Mouse (Mus musculus): Measurements from ENCODE around the gene Evi2b. TPM values are rescaled to one million over a fixed set of nuclear protein-coding genes. Genes with fewer than 3 reads are reported as not detected.

The Evi2b gene
- total RNA-seq (2014; fragmentation: Nextera tagmentation) = 94.9 and 96.8 TPM in 2 replicates
- total RNA-seq (2017) = 32.1 and 38.5 TPM in 2 replicates

- ATAC-seq (replicated peaks; ENCODE audit: low FRiP score, low TSS enrichment, poor library complexity, severe bottlenecking) = peak; percentile 67
These were observed at the start of gene Evi2b for GRCm38 (mm10) chr11:79523560-79524309. Evi2b (minus strand) TSS chr11:79523762.

GRCm38 (mm10) chr11:79570319-79570718, 46.8 kb upstream of the Evi2b start:
- no peak for ATAC-seq (replicated peaks; ENCODE audit: low FRiP score, low TSS enrichment, poor library complexity, severe bottlenecking)

- ATAC-seq (replicated peaks; ENCODE audit: low FRiP score, low TSS enrichment, poor library complexity, severe bottlenecking) = no peak
These were observed 44.8 kb upstream of the Evi2b start for GRCm38 (mm10) chr11:79568197-79568911.

- ATAC-seq (replicated peaks; ENCODE audit: low FRiP score, low TSS enrichment, poor library complexity, severe bottlenecking) = no peak
These were observed 43.4 kb upstream of the Evi2b start for GRCm38 (mm10) chr11:79566947-79567346.

GRCm38 (mm10) chr11:79563493-79563892, 39.9 kb upstream of the Evi2b start:
- ATAC-seq (replicated peaks; ENCODE audit: low FRiP score, low TSS enrichment, poor library complexity, severe bottlenecking) = no peak

GRCm38 (mm10) chr11:79560536-79560935, 37.0 kb upstream of the Evi2b start:
- ATAC-seq (replicated peaks; ENCODE audit: low FRiP score, low TSS enrichment, poor library complexity, severe bottlenecking) = no peak

GRCm38 (mm10) chr11:79552622-79553021, 29.1 kb upstream of the Evi2b start:
- peak; percentile 80 for ATAC-seq (replicated peaks; ENCODE audit: low FRiP score, low TSS enrichment, poor library complexity, severe bottlenecking)

- ATAC-seq (replicated peaks; ENCODE audit: low FRiP score, low TSS enrichment, poor library complexity, severe bottlenecking) = no peak
These were observed 12.7 kb upstream of the Evi2b start for GRCm38 (mm10) chr11:79536293-79536692.

GRCm38 (mm10) chr11:79535554-79535953, 12.0 kb upstream of the Evi2b start:
- ATAC-seq (replicated peaks; ENCODE audit: low FRiP score, low TSS enrichment, poor library complexity, severe bottlenecking) = no peak

GRCm38 (mm10) chr11:79533950-79534690, 10.6 kb upstream of the Evi2b start:
- no peak for ATAC-seq (replicated peaks; ENCODE audit: low FRiP score, low TSS enrichment, poor library complexity, severe bottlenecking)

GRCm38 (mm10) chr11:79533311-79533710, 9.7 kb upstream of the Evi2b start:
- peak; percentile 88 for ATAC-seq (replicated peaks; ENCODE audit: low FRiP score, low TSS enrichment, poor library complexity, severe bottlenecking)

GRCm38 (mm10) chr11:79531485-79531884, 7.9 kb upstream of the Evi2b start:
- no peak for ATAC-seq (replicated peaks; ENCODE audit: low FRiP score, low TSS enrichment, poor library complexity, severe bottlenecking)

- ATAC-seq (replicated peaks; ENCODE audit: low FRiP score, low TSS enrichment, poor library complexity, severe bottlenecking) = no peak
These were observed 7.2 kb upstream of the Evi2b start for GRCm38 (mm10) chr11:79530774-79531173.

- ATAC-seq (replicated peaks; ENCODE audit: low FRiP score, low TSS enrichment, poor library complexity, severe bottlenecking) = no peak
These were observed 6.8 kb upstream of the Evi2b start, which contains the start of the genes Evi2 and Evi2a for GRCm38 (mm10) chr11:79530333-79530761. Evi2 (minus strand) TSS chr11:79530589. Evi2a (minus strand) TSS chr11:79530609.

GRCm38 (mm10) chr11:79529736-79530135, 6.2 kb upstream of the Evi2b start:
- ATAC-seq (replicated peaks; ENCODE audit: low FRiP score, low TSS enrichment, poor library complexity, severe bottlenecking) = no peak

GRCm38 (mm10) chr11:79529226-79529625, 5.7 kb upstream of the Evi2b start:
- ATAC-seq (replicated peaks; ENCODE audit: low FRiP score, low TSS enrichment, poor library complexity, severe bottlenecking) = no peak

GRCm38 (mm10) chr11:79528601-79529000, 5.0 kb upstream of the Evi2b start:
- no peak for ATAC-seq (replicated peaks; ENCODE audit: low FRiP score, low TSS enrichment, poor library complexity, severe bottlenecking)

GRCm38 (mm10) chr11:79527739-79528384, 4.3 kb upstream of the Evi2b start:
- ATAC-seq (replicated peaks; ENCODE audit: low FRiP score, low TSS enrichment, poor library complexity, severe bottlenecking) = no peak

GRCm38 (mm10) chr11:79527015-79527738, 3.6 kb upstream of the Evi2b start:
- ATAC-seq (replicated peaks; ENCODE audit: low FRiP score, low TSS enrichment, poor library complexity, severe bottlenecking) = peak; percentile 12; the same call in 1 of the 2 replicates
